Mouse (Mus musculus) liver, postnatal 0 days (tissue): ENCODE measurements at regions not wholly inside any gene's neighbourhood (a gene's known extent, or its start where the extent isn't known, plus 50 kb on each side); places are given as distances from the start of the nearest gene placed in this dataset.

Experiments
- CTCF ChIP-seq: sonication (generic); IDR thresholded peaks from 2 replicates; pipeline ENCODE4 v1.5.1; 2016; ENCODE audit warnings: antibody characterized with exemption, low read depth
- EP300 ChIP-seq: IDR thresholded peaks from 2 replicates; pipeline ENCODE4 v1.6.1; 2016; ENCODE audit warnings: antibody characterized with exemption, low read depth, mild to moderate bottlenecking

DNA sequence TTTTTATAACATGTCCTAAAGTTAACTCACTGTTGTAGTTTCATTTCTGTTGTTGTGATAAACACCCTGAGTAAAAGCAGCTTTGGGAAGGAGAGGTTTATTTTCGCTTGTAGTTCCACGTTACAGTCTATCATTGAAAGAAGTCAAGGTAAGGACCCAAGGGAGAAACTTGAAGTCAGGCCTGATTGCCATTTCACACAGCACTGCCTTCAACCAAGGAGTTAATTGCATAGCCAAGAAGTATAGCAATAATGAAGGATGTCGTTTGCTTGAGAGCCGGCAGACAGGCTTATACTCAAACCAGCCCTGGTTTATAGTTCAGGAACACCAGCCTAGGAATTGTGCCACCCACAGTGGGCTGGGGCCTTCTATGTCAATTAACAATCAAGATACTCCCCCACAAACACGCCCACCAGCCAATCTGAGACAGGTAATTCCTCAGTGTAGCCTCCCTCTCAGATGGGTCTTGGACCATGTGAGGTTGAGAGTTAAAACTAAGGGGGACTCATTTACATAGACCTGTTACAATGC is 59.9 kb upstream of the Mdm1 start:
- TF ChIP-seq EP300 (no peak), CTCF (no peak)
